Mouse (Mus musculus) heart, embryonic 14.5 days (tissue): Measurements from ENCODE around the gene Fam185a. TPM values are rescaled to one million over a fixed set of nuclear protein-coding genes. Genes with fewer than 3 reads are reported as not detected.

Source experiments
- ATAC-seq: fragments of 200-750 bp; cut with Nextera tagmentation; 2 replicates; pipeline ENCODE4 v1.8.0; 2017; ENCODE audit warnings: low read depth, moderate TSS enrichment; ENCODE audit not compliant: insufficient number of reproducible peaks, insufficient read depth, low FRiP score
- H3K27ac ChIP-seq, 2 experiments: fragments of 200-500 bp in 1 of 2; fragments of 300-500 bp in 1 of 2; sonication (generic) in 1 of 2; replicated peaks in 1 of 2; 2 replicates each; pipeline ENCODE4 v1.5.1; 2012 to 2014; ENCODE audit warnings: low read depth in 2 of 2, low read length in 2 of 2, control low read depth in 1 of 2, mild to moderate bottlenecking in 1 of 2, mixed read lengths in 1 of 2; ENCODE audit not compliant: control insufficient read depth in 1 of 2, insufficient read depth in 1 of 2
- H3K27me3 ChIP-seq: fragments of 300-500 bp; sonication (generic); 2 replicates; pipeline ENCODE4 v1.6.1; 2014; ENCODE audit warnings: mild to moderate bottlenecking, low read length, control low read depth; ENCODE audit not compliant: control insufficient read depth, insufficient read depth
- H3K36me3 ChIP-seq: fragments of 300-500 bp; sonication (generic); 2 replicates; pipeline ENCODE4 v1.6.1; 2014; ENCODE audit warnings: mild to moderate bottlenecking, control low read depth, low read length, mixed read lengths; ENCODE audit not compliant: control insufficient read depth, insufficient read depth
- H3K4me1 ChIP-seq, 2 experiments: fragments of 200-500 bp in 1 of 2; fragments of 300-500 bp in 1 of 2; sonication (generic) in 1 of 2; 2 replicates each; pipeline ENCODE4 v1.6.1; 2012 to 2014; ENCODE audit warnings: low read length in 2 of 2, control low read depth in 1 of 2, mixed read lengths in 1 of 2; ENCODE audit not compliant: control insufficient read depth in 2 of 2, insufficient read depth in 2 of 2
- H3K4me2 ChIP-seq: fragments of 300-500 bp; sonication (generic); 2 replicates; pipeline ENCODE4 v1.6.1; 2014; ENCODE audit warnings: mild to moderate bottlenecking, low read length
- H3K4me3 ChIP-seq, 2 experiments: fragments of 200-500 bp in 1 of 2; fragments of 300-500 bp in 1 of 2; sonication (generic) in 1 of 2; 2 replicates each; pipeline ENCODE4 v1.5.1; 2012 to 2014; ENCODE audit warnings: low read length in 2 of 2, mild to moderate bottlenecking in 2 of 2, control low read depth in 1 of 2, low read depth in 1 of 2, moderate library complexity in 1 of 2; ENCODE audit not compliant: control insufficient read depth in 1 of 2, insufficient read depth in 1 of 2
- H3K9ac ChIP-seq: fragments of 300-500 bp; sonication (generic); 2 replicates; pipeline ENCODE4 v1.6.1; 2014; ENCODE audit warnings: mild to moderate bottlenecking, low read length
- H3K9me3 ChIP-seq: fragments of 300-500 bp; sonication (generic); 2 replicates; pipeline ENCODE4 v1.6.1; 2016; ENCODE audit warnings: low read length, control low read depth; ENCODE audit not compliant: control insufficient read depth
- WGBS: fragments of 180-500 bp; shearing (Covaris S2); extraction: QIAGEN DNeasy Blood & Tissue Kit; methylation state at CpG from one replicate; pipeline ENCODE4 v1.1.7; 2014; 5-methylcytosine and 5-hydroxymethylcytosine counted together
- polyA plus RNA-seq: library from polyadenylated mRNA; unstranded; fragments of >200 nt; fragmentation: Nextera tagmentation; extraction: Ambion mirVana; gene quantifications from 2 replicates; pipeline ENCODE4 v1.2.1, GENCODE M21; 2014

The Fam185a gene
- polyA plus RNA-seq, 1 experiment from 2014 or later = 11.7 TPM

DNA sequence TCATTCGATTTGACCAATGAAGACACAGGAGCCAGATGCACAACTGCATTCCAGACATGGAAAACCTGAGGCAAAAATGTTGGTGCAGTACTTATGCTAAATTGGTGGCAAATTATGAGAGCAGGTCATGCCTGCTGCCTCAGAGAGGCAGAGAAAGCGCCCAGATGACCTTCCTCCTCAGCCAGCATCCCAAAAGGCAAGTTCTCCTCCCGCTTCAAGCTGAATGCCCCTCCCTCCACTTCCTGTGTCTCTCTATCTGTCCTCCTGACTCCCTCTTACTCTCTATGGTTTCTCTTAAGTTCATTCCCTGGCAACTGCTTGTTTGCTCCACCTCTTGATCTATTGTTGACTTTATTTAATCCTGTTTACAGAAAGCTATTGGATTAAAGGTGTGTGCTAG lies 70.0 kb downstream of the Fam185a start:
- WGBS = 64% methylated on average over 3 of the region's 3 CpGs
- no peaks in the 10 kb centered on the region for H3K9me3 ChIP-seq
- no peaks in the 10 kb centered on the region for H3K27me3 ChIP-seq
- H3K4me2 ChIP-seq = no peak overlapping the region
- no peak for ATAC-seq
- H3K36me3 ChIP-seq = no peaks in the 10 kb centered on the region
- no peak overlapping the region for H3K4me3 ChIP-seq
- no peak overlapping the region for H3K27ac ChIP-seq
- H3K9ac ChIP-seq = no peak overlapping the region
- H3K4me1 ChIP-seq = peaks cover 8 to 13% of the 10 kb centered on the region in 2 experiments

DNA sequence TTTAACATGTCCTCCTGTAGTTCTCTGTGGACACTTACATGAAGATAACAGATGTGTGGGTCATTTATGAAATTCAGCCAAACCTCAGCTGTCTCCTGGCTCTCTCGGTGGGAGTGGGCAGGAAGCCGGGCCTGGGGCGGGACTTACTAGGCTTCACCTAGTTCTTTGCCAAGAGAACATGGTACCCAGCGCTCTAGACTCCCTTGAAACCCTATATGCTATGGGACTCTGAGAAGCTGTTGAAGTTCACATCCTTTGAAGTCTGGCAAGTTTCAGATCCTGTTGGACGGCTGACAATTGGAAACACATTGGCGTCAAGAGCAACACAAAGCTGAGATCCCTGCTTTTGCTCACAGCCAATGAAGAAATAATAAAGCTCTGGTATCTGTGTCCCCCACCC lies 71.6 kb downstream of the Fam185a start:
- Histone ChIP-seq H3K4me3 (no peak overlapping the region), H3K9ac (no peak overlapping the region), H3K9me3 (no peaks in the 10 kb centered on the region), H3K36me3 (no peaks in the 10 kb centered on the region), H3K27ac (peak overlapping the region in 1 of 2 experiments; percentile 10; a peak in 1 of 4 replicates), H3K4me2 (no peak overlapping the region), H3K27me3 (no peaks in the 10 kb centered on the region), H3K4me1 (peaks cover 6 to 13% of the 10 kb centered on the region in 2 experiments)
- ATAC-seq = no peak
- WGBS = 54% methylated on average over 6 of the region's 6 CpGs

DNA sequence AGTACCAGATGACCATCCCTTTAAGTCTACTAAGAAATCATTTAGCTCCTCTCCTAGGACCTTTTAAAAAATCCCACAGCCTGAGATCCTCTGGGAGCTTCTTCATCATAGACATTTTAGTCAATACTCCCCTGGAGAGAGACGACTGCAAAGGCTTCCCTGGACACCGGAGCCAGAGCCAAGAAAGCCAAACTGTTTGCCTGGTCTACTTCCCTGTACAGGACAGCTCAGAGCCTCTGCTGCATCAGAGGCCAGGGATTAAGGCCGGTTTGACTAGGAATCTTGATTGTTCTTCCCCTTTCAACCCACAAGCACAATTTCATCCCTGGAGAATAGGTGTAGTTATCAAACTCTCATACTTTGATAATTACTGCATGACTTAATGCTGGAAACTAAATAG lies 72.1 kb downstream of the Fam185a start:
- 56% methylated on average over 3 of the region's 3 CpGs for WGBS
- H3K4me3 ChIP-seq = no peak overlapping the region

DNA sequence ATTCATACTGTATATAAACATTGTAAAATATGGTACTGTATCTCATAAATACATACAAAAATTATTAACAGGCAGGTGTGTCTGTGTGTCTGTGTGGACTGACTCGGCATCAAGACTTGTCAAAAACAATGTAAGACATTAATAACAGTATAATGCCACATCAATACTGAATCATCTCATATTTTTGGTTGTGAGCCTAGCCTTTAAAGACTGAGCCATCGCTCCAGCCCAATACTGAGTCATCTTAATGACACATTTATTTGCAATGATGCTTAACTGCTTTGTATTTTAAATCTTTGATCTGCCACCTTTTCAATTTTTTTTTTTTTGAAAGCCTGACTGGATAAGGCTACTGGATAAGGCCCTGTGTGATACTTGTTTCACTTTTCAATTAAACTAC lies 73.7 kb downstream of the Fam185a start:
- H3K27ac ChIP-seq = no peak overlapping the region
- ATAC-seq = no peak

More for the DNA sequence above, 72.1 kb downstream of the Fam185a start:
- ATAC-seq = no peak
- no peaks in the 10 kb centered on the region for H3K36me3 ChIP-seq
- H3K9me3 ChIP-seq = no peaks in the 10 kb centered on the region
- H3K4me2 ChIP-seq = no peak overlapping the region
- no peak overlapping the region for H3K9ac ChIP-seq
- no peaks in the 10 kb centered on the region for H3K27me3 ChIP-seq
- peak overlapping the region in 1 of 2 experiments; percentile 10; a peak in 1 of 4 replicates for H3K27ac ChIP-seq
- peaks cover 6 to 13% of the 10 kb centered on the region in 2 experiments for H3K4me1 ChIP-seq

DNA sequence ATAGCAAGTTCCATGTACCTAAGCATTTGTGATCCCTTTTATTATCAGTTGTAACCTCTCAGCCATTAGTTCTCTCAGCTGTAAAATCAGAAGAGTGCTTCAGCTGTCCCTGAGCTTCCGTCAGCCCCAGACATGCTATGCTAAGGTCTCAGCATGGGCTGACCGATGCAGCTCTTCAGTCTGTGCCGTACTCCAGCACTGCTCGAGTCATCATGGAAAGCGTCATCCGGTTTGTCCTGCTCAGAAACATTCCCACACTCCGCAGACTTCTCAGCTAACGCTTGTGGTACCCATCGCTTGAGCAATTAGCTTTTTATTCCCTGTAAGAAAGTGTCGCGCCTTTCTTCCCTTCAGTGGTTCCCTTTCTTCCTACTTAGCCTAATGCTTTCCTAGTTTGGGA lies 74.2 kb downstream of the Fam185a start:
- Histone ChIP-seq H3K36me3 (no peaks in the 10 kb centered on the region), H3K4me3 (no peak overlapping the region), H3K4me1 (peaks cover 6 to 13% of the 10 kb centered on the region in 2 experiments), H3K27me3 (no peaks in the 10 kb centered on the region), H3K9ac (no peak overlapping the region), H3K4me2 (no peak overlapping the region), H3K9me3 (no peaks in the 10 kb centered on the region), H3K27ac (no peak overlapping the region)
- ATAC-seq = no peak
- WGBS = 82% methylated on average over 11 of the region's 11 CpGs

More for the DNA sequence above, 73.7 kb downstream of the Fam185a start:
- Histone ChIP-seq H3K9me3 (no peaks in the 10 kb centered on the region), H3K4me1 (peaks cover 6 to 13% of the 10 kb centered on the region in 2 experiments), H3K36me3 (no peaks in the 10 kb centered on the region), H3K9ac (no peak overlapping the region), H3K4me2 (no peak overlapping the region), H3K27me3 (no peaks in the 10 kb centered on the region), H3K4me3 (no peak overlapping the region)
- WGBS = 83% methylated on average over 2 of the region's 2 CpGs

DNA sequence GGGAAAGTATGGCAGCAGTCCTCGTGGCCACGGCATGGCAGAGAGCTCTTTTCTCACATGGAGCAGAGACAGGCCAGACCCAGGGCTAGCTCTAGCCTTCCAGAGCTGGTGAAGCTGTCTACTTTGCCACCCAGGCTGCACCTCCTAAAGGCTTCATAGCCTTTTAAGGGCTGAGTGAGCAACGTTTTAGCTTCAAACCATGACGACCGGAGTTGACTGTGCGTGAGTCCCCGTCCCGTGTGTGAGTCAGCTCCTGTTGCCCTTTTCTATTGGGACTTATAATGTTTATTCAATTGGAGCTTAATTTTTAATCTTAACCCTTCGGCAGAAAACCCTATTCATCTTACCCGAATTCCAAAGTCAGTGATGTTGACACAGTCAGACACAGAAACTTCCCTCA lies 75.4 kb downstream of the Fam185a start:
- no peak overlapping the region for H3K27ac ChIP-seq
- 83% methylated on average over 10 of the region's 10 CpGs for WGBS
- H3K4me2 ChIP-seq = no peak overlapping the region
- H3K9me3 ChIP-seq = no peaks in the 10 kb centered on the region
- ATAC-seq = no peak
- H3K36me3 ChIP-seq = no peaks in the 10 kb centered on the region
- peaks cover 6 to 13% of the 10 kb centered on the region in 2 experiments for H3K4me1 ChIP-seq
- H3K4me3 ChIP-seq = no peak overlapping the region
- no peaks in the 10 kb centered on the region for H3K27me3 ChIP-seq
- H3K9ac ChIP-seq = no peak overlapping the region

DNA sequence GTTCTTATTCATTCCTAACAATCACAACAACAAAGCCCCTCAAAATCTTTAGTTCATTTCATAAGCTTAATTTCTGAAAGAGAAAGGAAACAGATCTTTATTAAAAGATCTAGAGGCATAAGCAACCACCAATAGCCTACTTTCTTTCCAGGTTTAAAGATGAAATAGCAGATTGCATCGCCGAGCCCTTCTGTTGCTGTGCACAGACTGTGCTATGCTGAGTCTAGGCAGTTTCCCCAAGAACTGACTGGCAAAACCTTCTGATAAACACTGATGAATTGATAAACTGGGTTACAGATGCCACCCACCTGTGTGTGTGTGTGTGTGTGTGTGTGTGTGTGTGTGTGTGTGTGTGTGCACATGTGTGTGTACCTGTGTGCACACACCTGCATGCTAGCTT lies 76.2 kb downstream of the Fam185a start:
- ATAC-seq = no peak
- Histone ChIP-seq H3K9ac (no peak overlapping the region), H3K4me1 (peaks cover 4 to 11% of the 10 kb centered on the region in 2 experiments), H3K27ac (no peak overlapping the region), H3K4me3 (no peak overlapping the region), H3K27me3 (no peaks in the 10 kb centered on the region), H3K36me3 (no peaks in the 10 kb centered on the region), H3K9me3 (no peaks in the 10 kb centered on the region), H3K4me2 (no peak overlapping the region)
- WGBS = 94% methylated on average over 2 of the region's 2 CpGs

DNA sequence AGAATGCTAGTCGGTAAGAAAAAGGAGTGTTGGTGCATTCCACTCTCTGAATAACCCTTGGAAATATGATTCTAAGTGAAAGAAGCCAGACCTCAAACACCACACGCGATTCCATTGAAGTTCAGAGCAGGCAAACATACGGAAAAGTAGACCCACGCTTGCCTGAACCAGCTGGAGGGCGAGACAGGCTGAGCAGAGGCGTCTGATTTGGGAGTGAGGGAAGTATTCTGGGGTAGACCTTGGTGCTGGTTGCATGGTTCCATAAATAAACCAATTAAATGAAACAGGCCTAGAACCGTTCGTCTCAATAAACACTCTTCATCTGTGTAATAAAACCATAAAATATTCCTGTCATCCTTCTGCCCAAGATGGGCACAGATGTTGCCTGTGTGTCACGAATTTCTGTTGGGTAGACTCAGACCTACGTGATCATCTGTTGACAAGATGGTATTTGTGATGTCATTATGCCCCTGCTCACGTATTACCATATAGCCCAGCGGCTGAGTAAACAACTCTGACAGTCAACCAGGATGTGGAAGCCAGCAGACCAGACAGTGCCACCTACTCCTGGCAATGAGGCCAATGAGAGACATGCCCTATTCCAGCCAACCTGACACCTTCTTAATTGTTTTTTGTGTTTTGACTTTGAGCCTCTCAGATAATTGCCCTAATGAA lies 78.3 kb downstream of the Fam185a start:
- Histone ChIP-seq H3K4me2 (no peak overlapping the region), H3K4me1 (no peaks in the 10 kb centered on the region), H3K27me3 (no peaks in the 10 kb centered on the region), H3K9me3 (no peaks in the 10 kb centered on the region), H3K36me3 (no peaks in the 10 kb centered on the region), H3K27ac (no peak overlapping the region), H3K9ac (no peak overlapping the region), H3K4me3 (no peak overlapping the region)
- ATAC-seq = no peak
- WGBS = 78% methylated on average over 13 of the region's 13 CpGs
